Mouse (Mus musculus): Measurements from ENCODE around the gene Olfr523. TPM values are rescaled to one million over a fixed set of nuclear protein-coding genes. Genes with fewer than 3 reads are reported as not detected.

Gene Olfr523
- polyA plus RNA-seq, 1 experiment, result 1.0 TPM

DNA sequence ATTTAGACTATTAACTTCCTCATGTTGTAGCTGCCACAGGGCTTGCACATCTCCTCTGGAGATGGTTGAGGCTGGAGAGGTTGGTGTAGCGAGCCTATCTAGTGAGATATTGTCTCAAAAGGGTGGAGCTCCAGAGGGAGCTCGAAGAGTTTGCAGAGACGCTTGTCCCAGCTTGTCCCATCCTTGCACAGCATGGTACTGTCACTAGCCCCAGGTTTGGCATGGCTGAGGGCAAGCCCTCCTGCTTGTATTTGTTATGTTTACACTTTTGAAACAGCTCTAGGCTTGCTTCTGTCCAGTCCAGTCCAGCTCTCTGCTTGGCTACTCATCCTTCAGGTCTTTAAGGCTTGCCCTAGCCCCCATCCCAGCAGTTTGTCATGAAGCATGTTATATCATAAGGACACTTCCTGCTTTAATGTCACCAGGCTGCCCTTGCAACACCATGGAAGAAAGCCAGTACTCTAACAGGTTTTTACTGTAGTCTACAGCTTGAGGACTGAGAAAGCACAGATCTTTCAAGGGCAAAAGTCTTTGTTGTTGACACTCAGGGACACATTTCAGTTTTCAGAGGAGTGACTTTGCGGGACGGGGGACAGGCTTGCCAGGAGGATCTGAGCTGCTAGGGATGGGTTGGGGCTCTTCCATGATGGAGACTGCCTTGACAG is 37.8 kb upstream of the Olfr523 start:
- no peak for DNase-seq
- TF ChIP-seq CTCF (IDR thresholded peaks at IDR 0.05; ENCODE audit: borderline replicate concordance, control insufficient read depth, extremely low read depth, insufficient read depth, low read length, poor library complexity) (no peak), POLR2A (IDR thresholded peaks at IDR 0.05; ENCODE audit: control insufficient read depth, extremely low read depth, insufficient read depth, low read length, poor library complexity) (no peak)
- Histone ChIP-seq H3K36me3 (ENCODE audit: control insufficient read depth, insufficient read depth, low read length) (peaks cover 1% of the 10 kb centered on the region; the same call in 1 of the 2 replicates), H3K27me3 (ENCODE audit: control insufficient read depth, insufficient read depth, low read length) (no peaks in the 10 kb centered on the region), H3K4me1 (replicated peaks; ENCODE audit: control insufficient read depth, insufficient read depth, low read length) (no peaks in the 10 kb centered on the region; the same call in 1 of the 2 replicates), H3K4me3 (ENCODE audit: control insufficient read depth, insufficient read depth, low read length) (no peak overlapping the region), H3K27ac (ENCODE audit: control insufficient read depth, insufficient read depth, low read length) (no peak overlapping the region)
- WGBS, result 88% methylated on average over 5 of the region's 5 CpGs

DNA sequence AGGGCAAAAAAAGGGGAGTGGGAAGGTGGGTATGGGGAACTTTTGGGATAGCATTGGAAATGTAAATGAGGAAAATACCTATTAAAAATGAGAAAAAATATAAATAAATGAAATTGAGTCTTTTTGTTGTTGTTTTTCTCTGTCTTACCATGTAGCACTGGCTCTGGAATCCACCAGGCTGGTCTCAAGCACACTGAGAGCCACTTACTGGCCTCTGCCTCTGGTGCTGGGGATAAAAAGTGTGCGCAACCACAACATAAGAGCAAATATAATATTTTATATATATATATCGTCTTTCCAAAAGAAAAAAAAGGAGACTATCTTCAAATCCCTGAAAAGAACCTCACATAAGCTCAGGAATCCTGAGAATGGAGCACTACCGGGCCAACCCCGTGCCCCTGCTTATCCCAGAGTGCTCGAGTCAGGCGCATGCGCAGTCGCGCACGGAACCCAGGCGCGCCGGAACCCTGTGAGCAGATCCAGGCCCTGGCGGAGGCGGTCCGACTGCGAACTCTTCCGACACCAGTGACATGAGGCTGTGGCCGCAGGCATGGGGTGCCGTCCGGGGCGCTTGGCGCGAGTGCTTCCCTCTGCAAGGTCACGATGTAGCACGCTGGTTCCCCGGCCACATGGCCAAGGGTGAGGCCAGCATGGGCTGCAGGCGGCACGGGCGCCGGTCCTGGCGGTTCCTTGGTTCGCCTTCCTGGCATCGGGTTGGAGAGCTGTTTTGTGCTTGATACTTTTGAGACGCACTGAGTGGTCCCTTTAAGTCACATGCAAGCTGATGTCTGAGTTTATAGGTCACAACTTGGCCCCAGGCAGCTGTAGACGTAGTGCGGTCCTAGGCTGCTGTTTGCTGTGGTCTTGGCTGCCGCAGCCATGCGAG is 35.6 kb upstream of the Olfr523 start, which contains the start of gene Mtg1:
Gene Mtg1, plus strand, starts transcription at position 430 of the 886 bp plus-strand sequence.
- H3K4me3 ChIP-seq (ENCODE audit: control insufficient read depth, insufficient read depth, low read length), result peak within 1 kb of the TSS; percentile 96
- peak; percentile 94 for DNase-seq
- H3K27me3 ChIP-seq (ENCODE audit: control insufficient read depth, insufficient read depth, low read length), result no peaks in the 10 kb centered on the region
- 3% methylated on average over 39 of the region's 39 CpGs for WGBS
- no peaks in the 10 kb centered on the region for H3K36me3 ChIP-seq (ENCODE audit: control insufficient read depth, insufficient read depth, low read length)
- no peaks in the 10 kb centered on the region; the same call in 1 of the 2 replicates for H3K4me1 ChIP-seq (replicated peaks; ENCODE audit: control insufficient read depth, insufficient read depth, low read length)
- TF ChIP-seq POLR2A (IDR thresholded peaks at IDR 0.05; ENCODE audit: control insufficient read depth, extremely low read depth, insufficient read depth, low read length, poor library complexity) (no peak), CTCF (IDR thresholded peaks at IDR 0.05; ENCODE audit: borderline replicate concordance, control insufficient read depth, extremely low read depth, insufficient read depth, low read length, poor library complexity) (peak; percentile 8; the same call in 1 of the 2 replicates)
- H3K27ac ChIP-seq (ENCODE audit: control insufficient read depth, insufficient read depth, low read length), result peak within 1 kb of the TSS; percentile 69

DNA sequence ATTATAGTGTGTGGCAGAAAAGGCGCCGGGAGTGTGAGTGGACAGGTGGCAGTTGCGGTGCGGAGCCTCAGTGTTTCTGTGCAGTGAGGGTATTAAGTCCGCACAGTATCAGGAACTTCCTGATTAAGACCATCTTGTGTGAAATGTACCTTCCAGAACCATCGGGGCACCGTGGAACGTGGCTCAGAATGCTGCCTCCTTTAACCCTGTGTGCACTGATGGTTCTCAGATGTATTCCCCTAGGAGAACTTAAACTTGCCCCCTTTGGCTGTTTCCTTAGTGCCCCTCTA is 35.1 kb upstream of the Olfr523 start:
- no peaks in the 10 kb centered on the region for H3K36me3 ChIP-seq (ENCODE audit: control insufficient read depth, insufficient read depth, low read length)
- peak overlapping the region; percentile 96 for H3K4me3 ChIP-seq (ENCODE audit: control insufficient read depth, insufficient read depth, low read length)
- H3K4me1 ChIP-seq (replicated peaks; ENCODE audit: control insufficient read depth, insufficient read depth, low read length), result no peaks in the 10 kb centered on the region; the same call in 1 of the 2 replicates
- TF ChIP-seq POLR2A (IDR thresholded peaks at IDR 0.05; ENCODE audit: control insufficient read depth, extremely low read depth, insufficient read depth, low read length, poor library complexity) (no peak), CTCF (IDR thresholded peaks at IDR 0.05; ENCODE audit: borderline replicate concordance, control insufficient read depth, extremely low read depth, insufficient read depth, low read length, poor library complexity) (no peak)
- no peak for DNase-seq
- peak overlapping the region; percentile 69 for H3K27ac ChIP-seq (ENCODE audit: control insufficient read depth, insufficient read depth, low read length)
- H3K27me3 ChIP-seq (ENCODE audit: control insufficient read depth, insufficient read depth, low read length), result no peaks in the 10 kb centered on the region
- 0% methylated on average over 8 of the region's 8 CpGs for WGBS

DNA sequence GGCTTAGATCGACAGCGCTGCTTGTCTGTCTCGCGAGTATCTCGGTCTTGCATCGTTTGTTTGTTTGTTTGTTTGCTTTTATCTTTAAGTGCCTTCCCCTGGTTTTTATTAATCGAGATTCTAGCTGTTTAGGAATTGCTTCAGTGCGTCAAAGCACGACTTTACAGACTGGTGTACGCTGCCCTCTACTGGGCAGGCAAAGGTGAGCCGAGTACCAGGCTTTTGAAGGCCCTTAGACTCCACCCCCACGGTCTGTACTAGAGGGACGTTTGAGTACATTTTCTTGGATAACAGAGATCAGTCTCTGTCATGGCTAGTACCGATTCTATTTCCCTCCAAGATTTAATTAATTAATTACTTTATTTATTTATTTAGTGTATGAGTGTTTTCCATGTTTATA is 31.7 kb upstream of the Olfr523 start:
- peak; percentile 72 for DNase-seq
- 7% methylated on average over 14 of the region's 14 CpGs for WGBS
- no peaks in the 10 kb centered on the region for H3K27me3 ChIP-seq (ENCODE audit: control insufficient read depth, insufficient read depth, low read length)
- no peak overlapping the region for H3K4me3 ChIP-seq (ENCODE audit: control insufficient read depth, insufficient read depth, low read length)
- no peak overlapping the region for H3K27ac ChIP-seq (ENCODE audit: control insufficient read depth, insufficient read depth, low read length)
- H3K4me1 ChIP-seq (replicated peaks; ENCODE audit: control insufficient read depth, insufficient read depth, low read length), result no peaks in the 10 kb centered on the region; the same call in 1 of the 2 replicates
- TF ChIP-seq CTCF (IDR thresholded peaks at IDR 0.05; ENCODE audit: borderline replicate concordance, control insufficient read depth, extremely low read depth, insufficient read depth, low read length, poor library complexity) (peak; percentile 56; the same call in 1 of the 2 replicates), POLR2A (IDR thresholded peaks at IDR 0.05; ENCODE audit: control insufficient read depth, extremely low read depth, insufficient read depth, low read length, poor library complexity) (no peak)
- no peaks in the 10 kb centered on the region for H3K36me3 ChIP-seq (ENCODE audit: control insufficient read depth, insufficient read depth, low read length)

DNA sequence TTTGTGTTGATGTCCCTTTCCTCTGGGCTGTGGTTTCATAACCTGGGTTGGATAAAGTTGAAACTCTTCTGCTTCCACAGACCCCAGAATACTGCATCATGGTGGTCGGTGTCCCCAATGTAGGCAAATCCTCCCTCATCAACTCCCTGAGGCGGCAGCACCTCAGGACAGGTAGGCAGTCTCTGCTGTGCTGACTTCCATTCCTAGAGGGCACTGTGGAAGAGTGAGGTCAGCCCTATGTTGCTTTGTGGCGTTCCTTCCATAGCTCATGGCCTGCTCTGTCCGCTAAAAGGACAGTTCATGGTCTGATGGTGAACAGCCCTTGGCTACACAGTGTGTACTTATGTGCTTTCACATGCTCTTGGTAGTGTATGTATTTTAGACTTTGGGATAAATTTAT is 28.5 kb upstream of the Olfr523 start:
- no peak for TF ChIP-seq POLR2A (IDR thresholded peaks at IDR 0.05; ENCODE audit: control insufficient read depth, extremely low read depth, insufficient read depth, low read length, poor library complexity)
- no peak for TF ChIP-seq CTCF (IDR thresholded peaks at IDR 0.05; ENCODE audit: borderline replicate concordance, control insufficient read depth, extremely low read depth, insufficient read depth, low read length, poor library complexity)
- no peaks in the 10 kb centered on the region for H3K27me3 ChIP-seq (ENCODE audit: control insufficient read depth, insufficient read depth, low read length)
- H3K27ac ChIP-seq (ENCODE audit: control insufficient read depth, insufficient read depth, low read length), result no peak overlapping the region
- H3K36me3 ChIP-seq (ENCODE audit: control insufficient read depth, insufficient read depth, low read length), result no peaks in the 10 kb centered on the region
- DNase-seq, result no peak
- H3K4me1 ChIP-seq (replicated peaks; ENCODE audit: control insufficient read depth, insufficient read depth, low read length), result no peaks in the 10 kb centered on the region
- H3K4me3 ChIP-seq (ENCODE audit: control insufficient read depth, insufficient read depth, low read length), result no peak overlapping the region
- WGBS, result 97% methylated on average over 4 of the region's 4 CpGs

DNA sequence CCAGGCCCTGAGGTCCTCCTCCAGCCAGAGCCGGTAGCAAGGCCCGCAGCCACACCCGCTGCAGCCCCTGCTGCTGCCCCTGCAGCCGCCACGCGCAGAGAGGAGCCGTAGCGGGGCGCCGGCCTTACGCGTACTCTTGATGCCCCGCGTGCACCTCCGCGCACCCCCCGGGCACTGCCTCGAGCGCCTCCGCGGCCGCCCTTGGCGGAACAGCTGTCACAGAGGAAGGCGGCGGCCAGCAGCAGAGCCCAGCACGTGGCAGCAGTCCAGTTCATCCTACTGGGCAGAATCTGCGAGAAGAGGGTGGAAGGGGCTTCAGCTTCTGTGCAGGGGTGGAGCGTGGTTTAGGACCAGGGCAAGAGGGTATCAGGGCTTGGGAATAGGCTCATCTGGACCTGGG is 19.6 kb upstream of the Olfr523 start:
- H3K27ac ChIP-seq (ENCODE audit: control insufficient read depth, insufficient read depth, low read length), result no peak overlapping the region
- WGBS, result 11% methylated on average over 28 of the region's 28 CpGs
- no peaks in the 10 kb centered on the region for H3K4me1 ChIP-seq (replicated peaks; ENCODE audit: control insufficient read depth, insufficient read depth, low read length)
- DNase-seq, result no peak
- no peak overlapping the region for H3K4me3 ChIP-seq (ENCODE audit: control insufficient read depth, insufficient read depth, low read length)
- no peaks in the 10 kb centered on the region; the same call in 1 of the 2 replicates for H3K27me3 ChIP-seq (ENCODE audit: control insufficient read depth, insufficient read depth, low read length)
- no peaks in the 10 kb centered on the region for H3K36me3 ChIP-seq (ENCODE audit: control insufficient read depth, insufficient read depth, low read length)
- TF ChIP-seq POLR2A (IDR thresholded peaks at IDR 0.05; ENCODE audit: control insufficient read depth, extremely low read depth, insufficient read depth, low read length, poor library complexity), result no peak
- TF ChIP-seq CTCF (IDR thresholded peaks at IDR 0.05; ENCODE audit: borderline replicate concordance, control insufficient read depth, extremely low read depth, insufficient read depth, low read length, poor library complexity), result no peak
